Mouse (Mus musculus): ENCODE data around the gene Mgme1.
A peak's percentile ranks its signal among the peaks of the same experiment; 100 is the strongest.

Gene Mgme1

GRCm38 (mm10) chr2:144262837-144263236 lies 7.6 kb upstream of the Mgme1 start:
- ATAC-seq (ENCODE audit: insufficient number of reproducible peaks, low FRiP score, low TSS enrichment) = no peak

DNA sequence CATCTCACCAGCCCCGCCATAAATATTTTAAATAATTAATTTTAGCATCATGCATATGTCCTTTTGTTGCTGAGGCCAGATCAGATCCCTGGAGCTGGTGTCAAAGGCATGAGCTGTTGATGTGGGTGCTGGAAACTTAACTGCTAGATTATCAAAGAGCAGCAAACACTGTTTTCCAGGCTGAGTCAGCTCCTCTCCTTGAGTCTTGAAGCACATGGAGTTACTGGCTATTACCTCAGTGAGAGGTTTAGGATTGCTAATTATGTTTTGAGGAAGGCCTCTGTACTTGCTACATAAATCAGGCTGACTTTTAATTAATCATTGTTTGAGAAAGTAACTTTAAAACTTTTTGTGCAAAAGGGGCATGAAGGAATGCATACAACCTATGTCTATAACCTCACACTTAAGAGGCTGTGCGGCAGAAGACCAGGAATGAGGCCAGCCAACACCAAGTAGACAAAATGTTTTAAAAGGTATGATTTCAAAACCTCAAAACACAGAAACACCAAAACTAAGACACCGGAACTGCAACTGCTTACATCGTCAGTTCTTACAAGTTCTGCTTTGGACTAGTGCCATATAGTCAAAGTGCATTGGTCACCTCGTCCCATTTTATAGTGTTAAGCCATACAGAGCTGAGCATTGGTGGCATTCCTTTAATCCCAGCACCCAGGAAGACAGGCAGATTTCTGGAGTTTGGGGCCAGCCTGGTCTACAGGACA lies 5.9 kb upstream of the Mgme1 start:
- ATAC-seq (ENCODE audit: insufficient number of reproducible peaks, low FRiP score, low TSS enrichment) = no peak

- no peak for ATAC-seq (ENCODE audit: insufficient number of reproducible peaks, low FRiP score, low TSS enrichment)
Observed at GRCm38 (mm10) chr2:144265120-144265488, 5.4 kb upstream of the Mgme1 start.

- no peak for ATAC-seq (ENCODE audit: insufficient number of reproducible peaks, low FRiP score, low TSS enrichment)
Observed at GRCm38 (mm10) chr2:144265916-144266683, 4.4 kb upstream of the Mgme1 start.

DNA sequence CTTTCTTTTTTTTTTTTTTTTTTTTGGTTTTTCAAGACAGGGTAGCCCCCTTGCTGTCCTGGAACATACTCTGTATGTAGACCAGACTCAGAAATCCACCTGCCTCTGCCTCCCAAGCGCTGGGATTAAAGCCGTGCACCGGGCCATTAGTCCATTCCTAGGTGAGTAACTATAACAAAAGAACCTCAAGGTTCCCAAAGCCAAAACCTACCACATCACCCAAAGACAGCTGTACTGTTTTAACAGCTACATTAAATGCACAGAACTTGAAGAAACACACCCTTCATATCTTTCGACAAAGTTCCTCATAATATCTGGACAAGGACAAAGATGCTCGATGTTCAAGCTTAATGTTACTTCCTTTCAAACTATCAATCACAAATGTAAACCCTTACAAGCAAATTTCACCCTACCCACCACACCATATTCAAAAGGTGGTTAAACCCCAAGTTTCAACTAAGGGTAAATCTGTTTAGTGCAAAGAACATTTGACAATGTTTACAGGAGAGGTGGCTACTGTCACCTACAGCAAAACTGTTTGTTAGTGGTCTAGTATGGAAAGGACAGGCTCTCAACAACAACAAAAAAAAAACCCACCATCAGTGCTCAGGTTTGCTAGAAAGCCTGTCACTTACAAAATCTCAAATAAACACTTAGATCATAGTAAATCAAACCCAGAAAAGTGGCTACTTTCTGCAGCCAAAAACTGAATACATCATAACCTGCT lies 3.3 kb upstream of the Mgme1 start:
- ATAC-seq (ENCODE audit: insufficient number of reproducible peaks, low FRiP score, low TSS enrichment) = no peak

GRCm38 (mm10) chr2:144267731-144268015 lies 2.8 kb upstream of the Mgme1 start:
- no peak for ATAC-seq (ENCODE audit: insufficient number of reproducible peaks, low FRiP score, low TSS enrichment)

DNA sequence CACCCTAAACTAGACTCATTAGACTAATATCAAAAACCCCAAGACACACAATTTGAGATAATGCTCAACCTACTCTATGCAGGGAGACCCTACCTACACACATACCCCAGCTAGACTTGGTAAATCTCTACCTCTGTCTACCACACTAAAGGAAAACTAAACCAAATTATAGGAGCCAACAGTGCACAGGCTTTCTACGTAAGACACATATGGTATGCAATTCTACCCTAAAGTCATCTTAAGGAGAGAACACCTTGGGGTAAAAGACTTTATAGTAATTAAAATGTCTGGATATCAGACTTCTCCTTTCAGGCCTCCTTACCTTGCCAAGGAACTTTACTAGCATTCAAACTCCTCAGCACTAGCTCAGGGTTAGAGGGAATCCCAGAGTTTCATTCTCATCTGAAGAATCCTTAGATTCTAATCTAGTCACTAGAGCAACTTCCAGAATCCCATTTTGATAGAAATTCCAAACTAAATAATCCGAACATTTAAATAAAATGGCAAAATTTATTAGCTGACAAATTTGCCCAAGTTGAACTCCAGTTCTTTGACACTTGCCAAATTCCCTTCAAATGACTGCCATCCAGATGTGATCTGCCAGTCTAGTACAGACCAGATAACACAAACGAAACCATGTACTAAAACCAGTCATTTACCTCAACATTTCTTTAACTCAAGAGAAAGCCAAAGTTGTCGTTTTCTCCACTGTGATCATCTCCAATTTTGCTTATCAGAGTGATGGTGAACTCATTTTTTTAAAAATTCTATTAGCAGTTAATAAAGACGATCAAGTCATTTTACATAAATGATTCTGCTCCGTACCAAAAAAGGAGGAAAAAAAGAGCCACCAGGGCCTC lies 1.8 kb upstream of the Mgme1 start:
- ATAC-seq (ENCODE audit: insufficient number of reproducible peaks, low FRiP score, low TSS enrichment) = no peak

GRCm38 (mm10) chr2:144269306-144269650 lies 1.2 kb upstream of the Mgme1 start:
- ATAC-seq (ENCODE audit: insufficient number of reproducible peaks, low FRiP score, low TSS enrichment) = no peak

DNA sequence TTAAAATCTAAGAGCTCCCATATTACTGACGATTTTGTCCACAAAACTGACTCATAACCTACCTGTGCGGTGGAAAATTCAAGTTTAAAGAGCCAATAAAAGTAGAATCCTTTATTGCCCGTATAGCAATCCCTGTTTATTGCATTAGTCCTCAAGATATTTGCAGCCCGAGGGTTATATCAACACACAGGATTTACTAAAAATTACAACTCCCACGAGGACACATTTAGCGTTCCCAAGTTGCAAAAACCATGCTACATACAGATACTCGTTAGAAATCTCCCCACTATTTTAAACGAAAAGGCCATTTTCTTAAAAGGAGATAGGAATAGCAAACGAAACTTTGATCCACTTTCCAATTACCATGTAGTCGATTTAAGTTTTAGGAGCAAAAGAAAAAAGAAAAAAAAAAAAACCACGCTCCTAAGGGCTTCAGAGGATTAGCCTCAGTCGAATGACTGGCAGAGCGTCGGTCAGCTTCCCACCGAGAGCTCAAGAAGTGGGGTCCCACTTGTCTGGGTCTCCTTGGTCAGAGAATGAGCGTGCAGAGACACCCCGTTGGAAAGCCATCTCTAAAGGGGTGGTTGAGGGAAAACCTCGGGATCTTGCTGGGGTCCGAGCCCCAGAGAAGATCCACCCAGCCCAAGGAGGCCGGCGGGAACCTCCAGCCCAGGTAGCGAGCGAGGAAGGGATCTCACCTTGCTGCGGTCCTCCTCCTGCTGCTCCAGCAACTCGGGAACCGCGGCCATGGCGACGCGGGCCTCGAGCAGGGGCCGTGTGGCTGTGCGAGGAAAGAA lies 586 bp upstream of the Mgme1 start:
- ATAC-seq (ENCODE audit: insufficient number of reproducible peaks, low FRiP score, low TSS enrichment) = peak; percentile 16; the same call in 1 of the 2 replicates

GRCm38 (mm10) chr2:144272088-144272487 lies 1.6 kb downstream of the Mgme1 start:
- no peak for ATAC-seq (ENCODE audit: insufficient number of reproducible peaks, low FRiP score, low TSS enrichment)

DNA sequence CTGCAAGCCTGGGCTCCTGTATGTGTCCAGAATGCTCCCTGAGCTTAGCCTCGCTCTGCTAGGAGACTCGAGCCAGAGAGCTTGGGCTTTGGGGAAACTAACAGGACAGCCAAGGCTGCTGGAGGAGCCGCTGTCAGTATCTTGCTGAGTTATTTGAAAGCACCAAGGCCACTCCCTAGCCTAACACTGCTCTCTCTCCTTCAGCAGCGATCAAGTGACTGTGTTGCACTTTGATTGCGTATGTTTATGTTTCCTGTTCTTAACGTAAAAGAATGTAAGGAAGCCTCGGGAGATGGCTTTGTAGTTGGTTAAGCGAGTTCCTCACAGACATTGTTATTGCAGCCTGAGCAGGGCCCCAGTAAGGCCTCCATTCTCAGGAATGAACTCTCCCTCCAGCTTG lies 4.3 kb downstream of the Mgme1 start:
- ATAC-seq (ENCODE audit: insufficient number of reproducible peaks, low FRiP score, low TSS enrichment) = no peak

- no peak for ATAC-seq (ENCODE audit: insufficient number of reproducible peaks, low FRiP score, low TSS enrichment)
Observed at GRCm38 (mm10) chr2:144276885-144277284, 6.4 kb downstream of the Mgme1 start.

GRCm38 (mm10) chr2:144279742-144280141 lies 9.3 kb downstream of the Mgme1 start:
- ATAC-seq (ENCODE audit: insufficient number of reproducible peaks, low FRiP score, low TSS enrichment) = no peak

GRCm38 (mm10) chr2:144280568-144280967 lies 10.1 kb downstream of the Mgme1 start:
- ATAC-seq (ENCODE audit: insufficient number of reproducible peaks, low FRiP score, low TSS enrichment) = no peak

DNA sequence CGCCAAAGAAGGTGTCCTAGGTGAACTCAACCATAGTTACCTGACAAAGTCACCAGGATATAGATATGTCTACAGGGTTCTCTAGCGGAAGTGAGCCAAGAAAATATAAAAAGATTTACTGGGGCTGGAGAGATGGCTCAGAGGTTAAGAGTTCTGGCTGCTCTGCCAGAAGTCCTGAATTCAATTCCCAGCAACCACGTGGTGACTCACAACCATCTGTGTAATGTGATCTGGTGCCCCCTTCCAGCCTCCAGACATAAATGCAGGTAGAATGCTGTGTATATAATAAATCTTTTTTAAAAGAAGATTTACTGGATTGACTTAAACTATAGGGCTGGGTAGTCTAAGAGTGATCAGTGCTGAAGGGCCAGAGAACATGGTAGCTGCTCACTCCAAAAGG lies 11.0 kb downstream of the Mgme1 start:
- ATAC-seq (ENCODE audit: insufficient number of reproducible peaks, low FRiP score, low TSS enrichment) = no peak

DNA sequence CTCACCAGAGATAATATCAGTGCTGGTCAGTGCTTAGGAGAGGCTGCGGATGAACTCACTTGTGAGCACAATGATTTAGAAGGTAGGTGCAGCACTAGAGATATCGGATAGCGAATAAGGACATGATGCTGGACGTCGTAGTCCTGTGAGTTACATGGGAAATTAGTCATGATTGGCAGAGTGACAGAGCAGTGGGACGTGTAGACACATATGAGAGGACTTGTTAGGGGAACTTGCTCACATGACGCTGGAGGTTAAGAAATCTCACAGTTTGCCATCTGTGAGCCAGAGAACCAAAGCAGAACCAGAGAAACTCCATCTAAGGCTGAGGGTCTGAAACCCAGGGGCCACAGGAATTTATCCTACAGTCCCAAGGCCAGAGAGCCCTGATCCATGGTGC lies 19.9 kb downstream of the Mgme1 start:
- no peak for ATAC-seq (ENCODE audit: insufficient number of reproducible peaks, low FRiP score, low TSS enrichment)

- ATAC-seq (ENCODE audit: insufficient number of reproducible peaks, low FRiP score, low TSS enrichment) = no peak
Observed at GRCm38 (mm10) chr2:144291600-144292305, 21.3 kb downstream of the Mgme1 start.

- no peak for ATAC-seq (ENCODE audit: insufficient number of reproducible peaks, low FRiP score, low TSS enrichment)
Observed at GRCm38 (mm10) chr2:144295145-144295735, 24.8 kb downstream of the Mgme1 start.
